Mouse (Mus musculus): ENCODE results near the gene Fry. TPM values are rescaled to one million over a fixed set of nuclear protein-coding genes. Genes with fewer than 3 reads are reported as not detected.
A peak's percentile ranks its signal among the peaks of the same experiment; 100 is the strongest.
"Not testable (repeated sequence)": the region's sequence is repeated elsewhere in the genome, so short reads cannot be mapped to it uniquely, and the experiment has no call there.

Fry gene
- polyA plus RNA-seq, 1 experiment from 2014 or later: 35.4 TPM

- H3K4me3 ChIP-seq (replicated peaks); H3K9me3 ChIP-seq; H3K4me2 ChIP-seq (replicated peaks); H3K4me1 ChIP-seq (replicated peaks); ATAC-seq; H3K27ac ChIP-seq; H3K27me3 ChIP-seq; H3K9ac ChIP-seq (replicated peaks): not testable (repeated sequence)
- peaks cover 39% of the 10 kb centered on the region for H3K36me3 ChIP-seq
- 83% methylated on average over 4 of the region's 4 CpGs for whole genome bisulfite sequencing
Measured at GRCm38 (mm10) chr5:150491573-150492173, 373.2 kb downstream of the Fry start.

GRCm38 (mm10) chr5:150495792-150496191 lies 377.3 kb downstream of the Fry start:
- Histone ChIP-seq H3K36me3 (peaks cover 35% of the 10 kb centered on the region), H3K27ac (no peak overlapping the region), H3K4me3 (replicated peaks) (no peak overlapping the region), H3K4me2 (replicated peaks) (no peak overlapping the region), H3K9ac (replicated peaks) (no peak overlapping the region), H3K27me3 (no peaks in the 10 kb centered on the region), H3K9me3 (no peaks in the 10 kb centered on the region), H3K4me1 (replicated peaks) (no peaks in the 10 kb centered on the region)
- no peak for ATAC-seq
- WGBS: 46% methylated on average over 6 of the region's 6 CpGs

GRCm38 (mm10) chr5:150510451-150511225 lies 392.2 kb downstream of the Fry start:
- no peak overlapping the region for H3K4me3 ChIP-seq (replicated peaks)
- no peak overlapping the region for H3K4me2 ChIP-seq (replicated peaks)
- ATAC-seq: no peak
- H3K9me3 ChIP-seq: no peaks in the 10 kb centered on the region
- H3K27me3 ChIP-seq: no peaks in the 10 kb centered on the region
- no peaks in the 10 kb centered on the region for H3K36me3 ChIP-seq
- no peak overlapping the region for H3K27ac ChIP-seq
- no peak overlapping the region for H3K9ac ChIP-seq (replicated peaks)
- no peaks in the 10 kb centered on the region for H3K4me1 ChIP-seq (replicated peaks)
- 89% methylated on average over 6 of the region's 6 CpGs for WGBS

GRCm38 (mm10) chr5:150513264-150513663 lies 394.8 kb downstream of the Fry start:
- WGBS: 81% methylated on average over 4 of the region's 4 CpGs
- no peaks in the 10 kb centered on the region for H3K4me1 ChIP-seq (replicated peaks)
- ATAC-seq: no peak

GRCm38 (mm10) chr5:150514027-150514426 lies 395.6 kb downstream of the Fry start:
- no peak overlapping the region for H3K27ac ChIP-seq
- WGBS: 89% methylated on average over 1 of the region's 1 CpGs
- no peak overlapping the region for H3K9ac ChIP-seq (replicated peaks)
- H3K9me3 ChIP-seq: no peaks in the 10 kb centered on the region
- no peak overlapping the region for H3K4me2 ChIP-seq (replicated peaks)
- no peak for ATAC-seq
- no peaks in the 10 kb centered on the region for H3K27me3 ChIP-seq
- H3K36me3 ChIP-seq: no peaks in the 10 kb centered on the region
- no peak overlapping the region for H3K4me3 ChIP-seq (replicated peaks)
- no peaks in the 10 kb centered on the region for H3K4me1 ChIP-seq (replicated peaks)

More at GRCm38 (mm10) chr5:150513264-150513663, 394.8 kb downstream of the Fry start:
- Histone ChIP-seq H3K9me3 (no peaks in the 10 kb centered on the region), H3K4me3 (replicated peaks) (no peak overlapping the region), H3K9ac (replicated peaks) (no peak overlapping the region), H3K27me3 (no peaks in the 10 kb centered on the region), H3K4me2 (replicated peaks) (no peak overlapping the region), H3K36me3 (no peaks in the 10 kb centered on the region), H3K27ac (no peak overlapping the region)

GRCm38 (mm10) chr5:150518064-150518463 lies 399.6 kb downstream of the Fry start, which contains the start of gene Zar1l:
Zar1l (minus strand) TSS chr5:150518164.
- 70% methylated on average over 4 of the region's 4 CpGs for WGBS
- H3K36me3 ChIP-seq: no peaks in the 10 kb centered on the region
- H3K27ac ChIP-seq: no peak within 1 kb of the TSS
- peaks cover 6% of the 10 kb centered on the region for H3K4me1 ChIP-seq (replicated peaks)
- no peak for ATAC-seq
- H3K9ac ChIP-seq (replicated peaks): no peak within 1 kb of the TSS
- no peaks in the 10 kb centered on the region for H3K27me3 ChIP-seq
- H3K4me2 ChIP-seq (replicated peaks): no peak within 1 kb of the TSS
- no peaks in the 10 kb centered on the region for H3K9me3 ChIP-seq
- H3K4me3 ChIP-seq (replicated peaks): no peak within 1 kb of the TSS

GRCm38 (mm10) chr5:150519551-150519950 lies 401.1 kb downstream of the Fry start:
- 86% methylated on average over 1 of the region's 1 CpGs for WGBS
- no peaks in the 10 kb centered on the region for H3K9me3 ChIP-seq

GRCm38 (mm10) chr5:150521937-150522866 lies 403.8 kb downstream of the Fry start, which contains the start of gene Brca2:
Brca2 (plus strand) TSS chr5:150522630.
- Histone ChIP-seq H3K4me3 (replicated peaks) (peak within 1 kb of the TSS; percentile 75), H3K27ac (peak within 1 kb of the TSS; percentile 48; the same call in 1 of the 2 replicates), H3K27me3 (no peaks in the 10 kb centered on the region), H3K9me3 (no peaks in the 10 kb centered on the region), H3K36me3 (no peaks in the 10 kb centered on the region), H3K4me2 (replicated peaks) (peak within 1 kb of the TSS; percentile 68), H3K4me1 (replicated peaks) (peaks cover 13% of the 10 kb centered on the region), H3K9ac (replicated peaks) (peak within 1 kb of the TSS; percentile 86)
- 7% methylated on average over 63 of the region's 63 CpGs for WGBS
- ATAC-seq: peak; percentile 96

More at GRCm38 (mm10) chr5:150519551-150519950, 401.1 kb downstream of the Fry start:
- no peak overlapping the region for H3K9ac ChIP-seq (replicated peaks)
- no peaks in the 10 kb centered on the region for H3K27me3 ChIP-seq
- ATAC-seq: no peak
- H3K36me3 ChIP-seq: no peaks in the 10 kb centered on the region
- no peak overlapping the region for H3K4me3 ChIP-seq (replicated peaks)
- peaks cover 13% of the 10 kb centered on the region for H3K4me1 ChIP-seq (replicated peaks)
- H3K27ac ChIP-seq: no peak overlapping the region
- H3K4me2 ChIP-seq (replicated peaks): no peak overlapping the region

- no peaks in the 10 kb centered on the region for H3K9me3 ChIP-seq
- WGBS: 9% methylated on average over 11 of the region's 11 CpGs
- peaks cover 13% of the 10 kb centered on the region for H3K4me1 ChIP-seq (replicated peaks)
- peak overlapping the region; percentile 86 for H3K9ac ChIP-seq (replicated peaks)
- H3K36me3 ChIP-seq: no peaks in the 10 kb centered on the region
- H3K4me3 ChIP-seq (replicated peaks): peak overlapping the region; percentile 75
- ATAC-seq: no peak
- no peaks in the 10 kb centered on the region for H3K27me3 ChIP-seq
- H3K27ac ChIP-seq: peak overlapping the region; percentile 48; the same call in 1 of the 2 replicates
- peak overlapping the region; percentile 68 for H3K4me2 ChIP-seq (replicated peaks)
Measured at GRCm38 (mm10) chr5:150522867-150523234, 404.4 kb downstream of the Fry start.

- no peak overlapping the region for H3K27ac ChIP-seq
- H3K36me3 ChIP-seq: peaks cover under 1% of the 10 kb centered on the region; the same call in 1 of the 2 replicates
- H3K4me3 ChIP-seq (replicated peaks): no peak overlapping the region
- no peaks in the 10 kb centered on the region for H3K27me3 ChIP-seq
- H3K4me2 ChIP-seq (replicated peaks): no peak overlapping the region
- 86% methylated on average over 2 of the region's 2 CpGs for WGBS
- peaks cover 13% of the 10 kb centered on the region for H3K4me1 ChIP-seq (replicated peaks)
- H3K9ac ChIP-seq (replicated peaks): no peak overlapping the region
- no peak for ATAC-seq
- no peaks in the 10 kb centered on the region for H3K9me3 ChIP-seq
Measured at GRCm38 (mm10) chr5:150525239-150525638, 406.8 kb downstream of the Fry start.

- Histone ChIP-seq H3K4me3 (replicated peaks) (no peak overlapping the region), H3K27ac (no peak overlapping the region), H3K27me3 (no peaks in the 10 kb centered on the region), H3K4me2 (replicated peaks) (no peak overlapping the region), H3K9me3 (0 out of 2 replicates have a peak, but pooled peaks cover 3% of the 10 kb centered on the region), H3K9ac (replicated peaks) (no peak overlapping the region), H3K4me1 (replicated peaks) (no peaks in the 10 kb centered on the region), H3K36me3 (peaks cover 31% of the 10 kb centered on the region)
- WGBS: 93% methylated on average over 1 of the region's 1 CpGs
- ATAC-seq: no peak
Measured at GRCm38 (mm10) chr5:150541302-150541701, 422.9 kb downstream of the Fry start.
